Mouse (Mus musculus) CH12.LX (cell line): ENCODE results near the gene Jaml.

ENCODE experiments used
- EP300 ChIP-seq: IDR thresholded peaks from 2 replicates; pipeline ENCODE4 v1.6.1; 2011; ENCODE audit warnings: low read length, improper control_type of control experiment
- NELFE ChIP-seq: IDR thresholded peaks from 2 replicates; pipeline ENCODE4 v1.6.1; 2011; ENCODE audit warnings: low read depth, low read length, improper control_type of control experiment

DNA sequence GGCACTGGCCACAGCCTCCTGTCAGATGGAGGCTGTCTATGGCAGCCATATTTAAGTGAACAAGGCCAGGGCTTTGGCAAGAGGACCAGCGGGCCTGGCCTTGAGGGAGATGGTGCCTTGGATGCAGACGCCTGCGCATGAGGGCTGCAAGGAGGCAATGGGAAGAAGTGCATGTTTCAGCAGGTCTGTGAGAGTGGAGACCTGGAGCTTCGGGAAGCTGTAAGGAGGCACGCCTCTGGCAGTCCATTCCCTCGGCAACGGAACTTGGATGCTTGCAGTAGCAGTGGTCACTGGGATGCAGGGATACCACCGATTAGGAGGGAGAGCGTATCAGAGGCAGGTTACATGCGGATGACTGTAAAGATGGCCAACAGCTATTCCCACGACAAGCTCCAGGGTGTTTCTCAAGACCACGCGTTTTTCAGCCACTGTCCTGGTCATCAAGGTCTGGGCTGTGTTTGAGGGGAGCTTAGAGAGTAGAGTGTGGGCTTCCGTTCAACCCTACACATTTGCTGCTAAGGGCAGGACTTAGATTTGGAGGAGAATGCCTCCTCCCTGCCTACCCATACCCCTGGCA, 41.1 kb downstream of the Jaml start:
- TF ChIP-seq NELFE (no peak), EP300 (no peak)
